Mouse (Mus musculus) MEL (cell line): ENCODE results near the gene Deaf1. TPM values are rescaled to one million over a fixed set of nuclear protein-coding genes. Genes with fewer than 3 reads are reported as not detected.
A peak's percentile ranks its signal among the peaks of the same experiment; 100 is the strongest.

Source experiments
- DNase-seq: peaks from one replicate; pipeline ENCODE4 v3.0.0; 2011; ENCODE audit warnings: low read depth, low spot score
- H3K27ac ChIP-seq: 2 replicates; pipeline ENCODE4 v1.5.1; 2012; ENCODE audit warnings: low read depth, mild to moderate bottlenecking, control low read depth, low read length, moderate library complexity; ENCODE audit not compliant: control insufficient read depth
- H3K27me3 ChIP-seq, 2 experiments: fragments of 150-350 bp in 1 of 2; sonication (generic) in 1 of 2; 2 replicates each; pipeline ENCODE4 v1.6.1; 2012; ENCODE audit warnings: low read length in 2 of 2, mild to moderate bottlenecking in 2 of 2, improper control_type of control experiment in 1 of 2, moderate library complexity in 1 of 2; ENCODE audit not compliant: insufficient read depth in 2 of 2, control insufficient read depth in 1 of 2
- H3K36me3 ChIP-seq, 2 experiments: 2 replicates each; pipeline ENCODE4 v1.6.1; 2012 to 2014; ENCODE audit warnings: low read length in 2 of 2, improper control_type of control experiment in 1 of 2, inconsistent platforms in 1 of 2, mild to moderate bottlenecking in 1 of 2; ENCODE audit not compliant: insufficient read depth in 2 of 2, control insufficient read depth in 1 of 2
- H3K4me1 ChIP-seq, 2 experiments: fragments of 150-350 bp in 1 of 2; sonication (generic) in 1 of 2; 2 replicates each; pipeline ENCODE4 v1.6.1; 2012; ENCODE audit warnings: low read length in 2 of 2, improper control_type of control experiment in 1 of 2, mild to moderate bottlenecking in 1 of 2; ENCODE audit not compliant: insufficient read depth in 2 of 2, control insufficient read depth in 1 of 2
- H3K4me3 ChIP-seq, 2 experiments: fragments of 150-350 bp in 1 of 2; sonication (generic) in 1 of 2; 2 replicates each; pipeline ENCODE4 v1.5.1; 2012; ENCODE audit warnings: low read depth in 2 of 2, low read length in 2 of 2, mild to moderate bottlenecking in 2 of 2, moderate library complexity in 2 of 2, control low read depth in 1 of 2, improper control_type of control experiment in 1 of 2; ENCODE audit not compliant: control insufficient read depth in 1 of 2, insufficient read depth in 1 of 2
- H3K79me2 ChIP-seq: 2 replicates; pipeline ENCODE4 v1.6.1; 2012; ENCODE audit warnings: mild to moderate bottlenecking, low read length, moderate library complexity; ENCODE audit not compliant: control insufficient read depth, poor library complexity, insufficient read depth
- H3K9ac ChIP-seq: 2 replicates; pipeline ENCODE4 v1.6.1; 2012; ENCODE audit warnings: low read depth, mild to moderate bottlenecking, control low read depth, low read length, moderate library complexity; ENCODE audit not compliant: control insufficient read depth, poor library complexity, severe bottlenecking
- H3K9me3 ChIP-seq: fragments of 150-350 bp; sonication (generic); replicated peaks from 2 replicates; pipeline ENCODE4 v1.6.1; 2012; ENCODE audit warnings: mild to moderate bottlenecking, low read length, improper control_type of control experiment, moderate library complexity; ENCODE audit not compliant: insufficient read depth
- CHD2 ChIP-seq: IDR thresholded peaks from 2 replicates; pipeline ENCODE4 v1.6.1; 2011; ENCODE audit warnings: low read length, improper control_type of control experiment
- E2F4 ChIP-seq: IDR thresholded peaks from 2 replicates; pipeline ENCODE4 v1.6.1; 2011; ENCODE audit warnings: low read depth, low read length, improper control_type of control experiment, borderline replicate concordance
- ELF1 ChIP-seq: IDR thresholded peaks from 2 replicates; pipeline ENCODE4 v1.6.1; 2014; ENCODE audit warnings: low read depth, mild to moderate bottlenecking, inconsistent platforms, low read length, improper control_type of control experiment, moderate library complexity
- ETS1 ChIP-seq: IDR thresholded peaks from 2 replicates; pipeline ENCODE4 v1.6.1; 2012; ENCODE audit warnings: low read depth, mild to moderate bottlenecking, inconsistent platforms, low read length, improper control_type of control experiment, moderate library complexity
- JUND ChIP-seq: IDR thresholded peaks from 2 replicates; pipeline ENCODE4 v1.6.1; 2011; ENCODE audit warnings: low read depth, mild to moderate bottlenecking, improper control_type of control experiment, low read length
- KAT2A ChIP-seq: conservative IDR thresholded peaks from 2 replicates; pipeline ENCODE4 v1.6.1; 2012; ENCODE audit warnings: low read depth, low read length, improper control_type of control experiment, inconsistent platforms
- MAFK ChIP-seq: IDR thresholded peaks from 2 replicates; pipeline ENCODE4 v1.6.1; 2011; ENCODE audit warnings: low read depth, mild to moderate bottlenecking, low read length, improper control_type of control experiment, borderline replicate concordance
- MAZ ChIP-seq: IDR thresholded peaks from 2 replicates; pipeline ENCODE4 v1.6.1; 2012; ENCODE audit warnings: low read depth, mild to moderate bottlenecking, inconsistent platforms, low read length, improper control_type of control experiment
- MEF2A ChIP-seq: IDR thresholded peaks from 2 replicates; pipeline ENCODE4 v1.6.1; 2014; ENCODE audit warnings: low read depth, mild to moderate bottlenecking, inconsistent platforms, low read length, improper control_type of control experiment; ENCODE audit not compliant: poor library complexity, insufficient replicate concordance, severe bottlenecking; ENCODE audit errors: extremely low read depth
- MXI1 ChIP-seq: IDR thresholded peaks from 2 replicates; pipeline ENCODE4 v1.6.1; 2011; ENCODE audit warnings: mild to moderate bottlenecking, low read depth, low read length, improper control_type of control experiment
- MYB ChIP-seq: IDR thresholded peaks from 2 replicates; pipeline ENCODE4 v1.6.1; 2011; ENCODE audit warnings: mild to moderate bottlenecking, low read depth, low read length, improper control_type of control experiment
- POLR2A ChIP-seq, 2 experiments: IDR thresholded peaks; 2 replicates each; pipeline ENCODE4 v1.6.1; 2011 to 2012; ENCODE audit warnings: low read length in 2 of 2, mild to moderate bottlenecking in 2 of 2, control low read depth in 1 of 2, improper control_type of control experiment in 1 of 2, low read depth in 1 of 2, moderate library complexity in 1 of 2; ENCODE audit not compliant: control insufficient read depth in 1 of 2, insufficient read depth in 1 of 2, poor library complexity in 1 of 2
- SIN3A ChIP-seq: IDR thresholded peaks from 2 replicates; pipeline ENCODE4 v1.6.1; 2012; ENCODE audit warnings: low read length, improper control_type of control experiment, inconsistent platforms
- TAL1 ChIP-seq: IDR thresholded peaks from 2 replicates; pipeline ENCODE4 v1.6.1; 2012; ENCODE audit warnings: mild to moderate bottlenecking, inconsistent platforms, low read length, moderate library complexity, mixed read lengths
- TBP ChIP-seq: IDR thresholded peaks from 2 replicates; pipeline ENCODE4 v1.8.0; 2011; ENCODE audit warnings: low read depth, low read length, improper control_type of control experiment
- ZMIZ1 ChIP-seq: IDR thresholded peaks from 2 replicates; pipeline ENCODE4 v1.6.1; 2012; ENCODE audit warnings: low read depth, mild to moderate bottlenecking, inconsistent platforms, low read length, improper control_type of control experiment, moderate library complexity
- ZNF384 ChIP-seq: IDR thresholded peaks from 2 replicates; pipeline ENCODE4 v1.6.1; 2012; ENCODE audit warnings: low read depth, mild to moderate bottlenecking, inconsistent platforms, low read length, improper control_type of control experiment
- polyA plus RNA-seq, 2 experiments: library from polyadenylated mRNA; stranded (reverse) in 1 of 2; unstranded in 1 of 2; fragments of >175 nt in 1 of 2; fragments of >200 nt in 1 of 2; gene quantifications; 2 replicates each; pipeline versions ENCODE4 v1.2.1 to v1.2.4; 2012; ENCODE audit warnings: low replicate concordance in 2 of 2, low read depth in 1 of 2; ENCODE audit not compliant: insufficient read length in 2 of 2, insufficient read depth in 1 of 2, missing spikeins in 1 of 2
- total RNA-seq: library from RNA; depleted of rRNA; stranded (reverse); fragments of 300-350 nt; gene quantifications from 2 replicates; pipeline ENCODE4 v1.2.3, GENCODE M21; 2012

Deaf1 gene
- total and polyA plus RNA-seq, 3 experiments: 13.2 to 91.1 TPM; not detected in 1

DNA sequence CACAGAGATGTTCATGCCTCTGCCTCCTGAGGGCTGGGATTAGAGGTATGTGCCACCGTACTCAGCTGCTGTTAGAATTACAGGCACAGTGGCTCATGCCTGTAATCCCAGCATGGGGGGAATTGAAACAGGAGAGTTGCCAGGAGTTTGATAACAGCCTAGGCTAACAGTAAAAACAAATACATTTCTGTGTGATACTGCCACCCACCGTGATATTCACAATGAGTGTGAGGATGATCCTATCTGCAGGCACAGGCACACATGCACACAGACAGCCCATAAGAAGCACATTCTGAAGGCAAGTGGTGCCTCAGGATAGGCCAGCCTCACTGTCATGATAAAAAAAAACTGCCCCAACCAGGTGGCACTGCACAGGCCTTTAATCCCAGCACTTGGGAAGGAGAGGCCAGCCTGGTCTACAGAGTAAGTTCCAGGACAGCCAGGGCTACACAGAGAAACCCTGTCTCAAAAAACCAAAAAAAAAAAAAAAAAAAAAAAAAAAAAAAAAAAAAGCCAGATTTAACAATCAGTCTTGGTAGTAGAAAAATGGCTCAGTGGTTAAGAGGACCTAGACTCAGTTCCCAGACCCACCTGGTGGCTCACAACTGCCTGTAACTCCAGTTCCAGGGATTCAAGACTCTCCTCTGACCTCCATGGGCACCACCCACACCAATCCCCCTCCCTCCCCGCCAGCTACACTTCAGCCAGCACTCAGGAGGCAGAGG, 29.4 kb downstream of the Deaf1 start:
- no peak overlapping the region for H3K27ac ChIP-seq
- H3K4me3 ChIP-seq: no peak overlapping the region
- DNase-seq: peak; percentile 34
- no peaks in the 10 kb centered on the region; a peak in 1 of 4 replicates for H3K36me3 ChIP-seq
- TF ChIP-seq KAT2A (no peak), TAL1 (no peak), SIN3A (no peak), ELF1 (no peak), MYB (no peak), ETS1 (no peak), JUND (no peak), MXI1 (no peak), TBP (peak; percentile 57; the same call in 1 of the 2 replicates), ZNF384 (peak; percentile 70), CHD2 (no peak), E2F4 (no peak)
- TF ChIP-seq, all 39 proteins: peak for 2
- H3K4me1 ChIP-seq: no peaks in the 10 kb centered on the region
- no peaks in the 10 kb centered on the region for H3K27me3 ChIP-seq
- H3K9me3 ChIP-seq: no peaks in the 10 kb centered on the region
- no peaks in the 10 kb centered on the region for H3K79me2 ChIP-seq
- no peak overlapping the region for H3K9ac ChIP-seq

DNA sequence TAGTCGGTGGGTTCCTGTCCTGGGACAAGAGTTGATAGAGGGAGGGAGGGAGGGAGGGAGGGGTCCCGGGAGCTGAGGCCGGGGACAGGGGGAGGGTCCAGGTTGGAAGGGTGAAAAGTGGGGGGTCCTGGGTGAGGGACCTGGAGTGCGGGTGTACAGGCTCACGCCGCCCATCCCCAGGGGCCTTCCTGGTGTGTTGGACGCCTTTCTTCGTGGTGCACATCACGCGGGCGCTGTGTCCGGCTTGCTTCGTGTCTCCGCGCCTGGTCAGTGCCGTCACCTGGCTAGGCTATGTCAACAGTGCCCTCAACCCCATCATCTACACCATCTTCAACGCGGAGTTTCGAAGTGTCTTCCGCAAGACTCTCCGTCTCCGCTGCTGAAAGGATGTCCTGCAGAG, 33.0 kb downstream of the Deaf1 start:
- no peak for TF ChIP-seq ZMIZ1
- no peak for TF ChIP-seq MAZ
- no peak for TF ChIP-seq KAT2A
- TF ChIP-seq, all 39 proteins: peak for 0
- Histone ChIP-seq H3K4me1 (no peaks in the 10 kb centered on the region), H3K9ac (no peak overlapping the region), H3K79me2 (no peaks in the 10 kb centered on the region), H3K27ac (no peak overlapping the region), H3K27me3 (no peaks in the 10 kb centered on the region), H3K4me3 (no peak overlapping the region), H3K9me3 (no peaks in the 10 kb centered on the region), H3K36me3 (no peaks in the 10 kb centered on the region)
- DNase-seq: no peak

DNA sequence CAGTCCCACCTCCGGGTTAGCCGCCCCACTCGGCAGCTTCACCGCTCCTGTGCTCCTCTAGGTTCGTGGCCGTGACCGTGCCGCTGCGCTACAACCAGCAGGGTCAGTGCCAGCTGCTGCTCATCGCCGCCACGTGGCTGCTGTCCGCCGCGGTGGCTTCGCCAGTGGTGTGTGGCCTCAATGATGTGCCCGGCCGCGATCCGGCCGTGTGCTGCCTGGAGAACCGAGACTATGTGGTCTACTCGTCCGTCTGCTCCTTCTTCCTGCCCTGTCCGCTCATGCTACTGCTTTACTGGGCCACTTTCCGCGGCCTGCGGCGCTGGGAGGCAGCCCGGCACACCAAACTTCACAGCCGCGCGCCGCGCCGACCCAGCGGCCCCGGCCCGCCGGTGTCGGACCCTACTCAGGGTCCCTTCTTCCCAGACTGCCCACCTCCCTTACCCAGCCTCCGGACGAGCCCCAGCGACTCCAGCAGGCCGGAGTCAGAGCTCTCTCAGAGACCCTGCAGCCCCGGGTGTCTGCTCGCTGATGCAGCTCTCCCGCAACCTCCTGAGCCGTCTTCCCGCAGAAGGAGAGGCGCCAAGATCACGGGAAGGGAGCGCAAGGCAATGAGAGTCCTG, 33.5 kb downstream of the Deaf1 start:
- TF ChIP-seq MAFK (no peak), MEF2A (no peak), SIN3A (no peak), POLR2A (IDR thresholded peaks at IDR 0.05; ENCODE audit: control insufficient read depth in 1 of 2, insufficient read depth in 1 of 2, low read depth in 1 of 2, low read length in 2 of 2, poor library complexity in 1 of 2) (no peak)
- TF ChIP-seq, all 39 proteins: peak for 0
- Histone ChIP-seq H3K9ac (no peak overlapping the region), H3K4me3 (no peak overlapping the region), H3K79me2 (no peaks in the 10 kb centered on the region), H3K4me1 (no peaks in the 10 kb centered on the region), H3K9me3 (no peaks in the 10 kb centered on the region), H3K36me3 (no peaks in the 10 kb centered on the region), H3K27me3 (no peaks in the 10 kb centered on the region), H3K27ac (no peak overlapping the region)
- DNase-seq: no peak
